Mouse (Mus musculus) cerebellum, adult 2 months (tissue): ENCODE measurements around the gene Inf2. TPM values are rescaled to one million over a fixed set of nuclear protein-coding genes. Genes with fewer than 3 reads are reported as not detected.

ENCODE experiments used
- DNase-seq, 2 experiments: peaks; one replicate each; pipeline ENCODE4 v3.0.0; 2021
- H3K27ac ChIP-seq: fragments of 200-500 bp; 2 replicates; pipeline ENCODE4 v1.5.1; 2012; ENCODE audit warnings: low read length, control low read depth, inconsistent platforms; ENCODE audit not compliant: insufficient read depth
- H3K27me3 ChIP-seq: fragments of 200-500 bp; 2 replicates; pipeline ENCODE4 v1.6.1; 2012; ENCODE audit warnings: inconsistent platforms, mild to moderate bottlenecking, low read length, moderate library complexity; ENCODE audit not compliant: control insufficient read depth, insufficient read depth
- H3K4me1 ChIP-seq: fragments of 200-500 bp; 2 replicates; pipeline ENCODE4 v1.6.1; 2011; ENCODE audit warnings: low read length; ENCODE audit not compliant: control insufficient read depth, insufficient read depth
- H3K4me3 ChIP-seq: fragments of 200-500 bp; replicated peaks from 2 replicates; pipeline ENCODE3; 2011; ENCODE audit warnings: mild to moderate bottlenecking, low read depth, low read length, control low read depth; ENCODE audit not compliant: insufficient read depth
- CTCF ChIP-seq: fragments of 200-500 bp; IDR thresholded peaks from 2 replicates; pipeline ENCODE4 v1.5.1; 2011; ENCODE audit warnings: low read depth, mild to moderate bottlenecking, control low read depth, low read length, moderate library complexity, borderline replicate concordance; ENCODE audit not compliant: insufficient read depth
- POLR2A ChIP-seq: fragments of 200-500 bp; IDR thresholded peaks from 2 replicates; pipeline ENCODE4 v1.6.1; 2011; ENCODE audit warnings: low read length, control low read depth, borderline replicate concordance; ENCODE audit not compliant: insufficient read depth
- WGBS: fragments of 180-500 bp; shearing (Covaris S2); methylation state at CpG from one replicate; pipeline ENCODE4 v1.1.7; 2018; 5-methylcytosine and 5-hydroxymethylcytosine counted together
- polyA plus RNA-seq: library from polyadenylated mRNA; depleted of rRNA; stranded (reverse); fragments of >200 nt; gene quantifications from 2 replicates; pipeline ENCODE4 v1.2.3, GENCODE M21; 2012; rRNA removed

The Inf2 gene
- polyA plus RNA-seq, 1 experiment = 41.8 TPM

DNA sequence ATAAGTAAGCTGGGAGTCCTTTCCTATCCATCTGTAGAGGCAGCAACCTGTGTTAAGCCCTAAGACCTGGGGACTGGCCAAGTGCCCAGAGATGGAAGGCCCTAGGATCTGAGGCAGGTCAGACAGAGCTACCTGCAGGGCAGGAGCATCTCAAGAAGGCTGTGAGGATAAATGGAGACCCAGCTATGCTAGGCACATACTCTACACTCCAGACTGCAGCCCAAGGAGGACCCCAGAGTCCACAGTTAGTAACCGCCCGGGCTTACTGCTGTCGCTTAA is 72.7 kb downstream of the Inf2 start:
- 84% methylated on average over 3 of the region's 3 CpGs for WGBS
- Histone ChIP-seq H3K4me1 (peaks cover 39% of the 10 kb centered on the region), H3K27me3 (no peaks in the 10 kb centered on the region), H3K27ac (no peak overlapping the region), H3K4me3 (no peak overlapping the region)
- TF ChIP-seq POLR2A = no peak
- TF ChIP-seq CTCF = no peak
- DNase-seq = no peak

DNA sequence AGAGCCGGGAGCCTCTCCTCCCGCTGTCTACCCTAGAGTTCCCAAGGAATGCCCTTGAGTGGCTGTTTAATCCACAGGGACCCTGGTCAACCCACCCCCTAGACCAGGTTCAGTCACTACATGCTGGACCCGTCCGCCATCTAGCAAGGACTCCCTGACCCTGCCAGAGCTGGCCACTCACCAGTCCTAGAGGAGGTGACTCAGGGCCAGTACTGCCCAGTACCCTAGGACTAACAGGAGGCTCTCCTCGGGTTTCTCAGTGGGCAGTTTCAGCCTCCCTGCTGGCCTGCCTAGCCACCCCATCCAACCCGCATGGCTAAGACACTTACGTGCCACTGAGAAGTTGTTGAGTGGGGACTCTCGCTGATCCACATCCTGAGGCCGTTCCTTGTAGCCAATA is 73.3 kb downstream of the Inf2 start:
- WGBS = 65% methylated on average over 9 of the region's 9 CpGs
- no peak overlapping the region for H3K27ac ChIP-seq

DNA sequence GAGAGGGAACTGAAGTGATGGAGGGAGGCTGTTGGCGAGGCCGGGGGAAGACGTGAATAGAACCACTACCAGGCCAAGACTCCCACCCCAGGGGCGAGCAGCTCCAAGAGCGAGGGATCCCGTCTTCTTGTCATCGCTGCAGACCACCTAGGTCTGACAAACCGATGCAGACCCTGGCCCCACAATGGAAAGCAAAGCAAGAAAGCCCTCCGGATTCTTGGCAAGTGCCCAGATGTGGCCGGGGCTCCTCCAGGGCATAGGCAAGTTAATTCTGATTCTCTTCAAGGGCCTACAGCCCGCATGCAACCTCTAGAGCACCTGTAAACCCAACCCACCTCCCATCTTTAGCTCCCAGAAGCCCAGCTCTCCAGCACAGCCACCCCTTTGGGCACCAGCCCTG is 74.7 kb downstream of the Inf2 start:
- no peaks in the 10 kb centered on the region for H3K27me3 ChIP-seq
- no peak overlapping the region for H3K27ac ChIP-seq
- H3K4me3 ChIP-seq = no peak overlapping the region
- DNase-seq = no peak
- peaks cover 48% of the 10 kb centered on the region for H3K4me1 ChIP-seq
- no peak for TF ChIP-seq CTCF
- no peak for TF ChIP-seq POLR2A
- WGBS = 64% methylated on average over 11 of the region's 11 CpGs

More for the DNA sequence above, 73.3 kb downstream of the Inf2 start:
- TF ChIP-seq CTCF = no peak
- no peak for TF ChIP-seq POLR2A
- H3K4me3 ChIP-seq = no peak overlapping the region
- H3K4me1 ChIP-seq = peaks cover 43% of the 10 kb centered on the region
- no peak for DNase-seq
- no peaks in the 10 kb centered on the region for H3K27me3 ChIP-seq

DNA sequence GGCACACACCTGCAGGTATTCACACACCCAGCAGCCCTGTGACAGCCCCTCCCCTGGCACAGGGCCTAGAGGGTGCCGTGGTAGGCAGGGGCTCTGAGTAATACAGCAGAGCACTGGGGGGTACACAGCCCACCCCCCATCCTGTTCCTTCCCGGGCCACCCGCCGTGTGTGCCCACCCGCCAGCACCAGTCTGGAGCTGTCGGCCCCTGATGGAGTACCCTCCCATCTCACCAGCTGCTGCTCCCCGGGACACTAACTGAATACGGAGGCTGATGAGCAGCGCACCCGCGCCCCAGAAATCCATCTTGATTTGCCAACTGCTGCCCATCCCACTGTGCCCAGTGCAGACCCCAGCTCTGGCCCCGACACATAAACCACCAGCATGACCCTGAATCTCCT is 75.1 kb downstream of the Inf2 start:
- Histone ChIP-seq H3K4me1 (peaks cover 45% of the 10 kb centered on the region), H3K27me3 (no peaks in the 10 kb centered on the region), H3K27ac (no peak overlapping the region), H3K4me3 (no peak overlapping the region)
- WGBS = 32% methylated on average over 12 of the region's 12 CpGs
- TF ChIP-seq POLR2A (no peak), CTCF (no peak)
- DNase-seq = no peak

DNA sequence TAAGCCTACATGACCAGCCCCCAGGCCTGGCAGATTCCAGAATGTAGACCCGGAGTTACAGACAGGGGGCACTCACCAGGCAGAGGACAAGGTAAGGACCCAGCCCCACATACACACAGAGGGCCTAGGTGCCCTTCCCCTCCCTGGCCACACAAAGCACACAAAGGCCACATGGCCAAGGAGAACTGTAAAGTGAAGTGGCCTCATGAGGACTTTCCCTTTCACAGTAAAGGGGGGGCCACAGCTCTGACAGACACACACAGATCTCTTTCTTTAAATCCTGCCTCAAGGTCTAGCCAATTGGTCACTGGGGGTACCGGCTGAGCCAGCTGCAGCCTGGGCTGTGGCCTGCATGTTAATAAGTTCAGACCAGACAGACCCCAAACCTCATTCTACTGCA is 75.5 kb downstream of the Inf2 start:
- TF ChIP-seq POLR2A = no peak
- TF ChIP-seq CTCF = no peak
- no peaks in the 10 kb centered on the region for H3K27me3 ChIP-seq
- DNase-seq = no peak
- no peak overlapping the region for H3K4me3 ChIP-seq
- peaks cover 41% of the 10 kb centered on the region for H3K4me1 ChIP-seq
- WGBS = 34% methylated on average over 2 of the region's 2 CpGs
- H3K27ac ChIP-seq = no peak overlapping the region

DNA sequence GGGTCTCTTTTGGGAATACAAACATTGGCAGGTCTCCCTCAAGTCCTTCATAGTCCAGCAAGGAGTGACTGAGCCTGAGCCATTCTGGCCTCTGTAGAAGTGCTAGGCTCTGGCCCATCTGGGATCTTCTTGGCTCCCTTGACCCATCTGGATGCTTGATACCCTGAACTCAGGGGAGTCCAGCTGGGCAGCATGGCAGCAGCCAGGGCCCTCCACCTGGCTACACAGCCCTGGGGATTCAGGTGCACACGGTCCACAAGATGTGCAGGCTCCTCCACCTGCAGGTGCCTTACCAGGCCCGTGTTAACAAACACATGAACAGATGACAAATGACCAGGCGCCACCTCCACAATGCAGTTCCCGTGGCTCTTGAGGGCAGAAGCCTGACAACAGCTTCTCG is 76.1 kb downstream of the Inf2 start:
- Histone ChIP-seq H3K27ac (no peak overlapping the region), H3K4me3 (no peak overlapping the region), H3K27me3 (no peaks in the 10 kb centered on the region), H3K4me1 (peaks cover 41% of the 10 kb centered on the region)
- WGBS = 14% methylated on average over 5 of the region's 5 CpGs
- TF ChIP-seq CTCF (no peak), POLR2A (no peak)
- DNase-seq = no peak

Other genes starting within 250 kb of the Inf2 start
- gene A530016L24Rik, start 99.3 kb upstream of the Inf2 start, polyA plus RNA-seq = 0.08 TPM in 1 of 2 replicates, not detected in the other
- 51.7 and 71.0 TPM in 2 replicates for gene Tmem179, start 72.0 kb upstream of the Inf2 start, polyA plus RNA-seq
- 69.3 and 72.0 TPM in 2 replicates for gene Adssl1, start 31.3 kb downstream of the Inf2 start, polyA plus RNA-seq
- gene Siva1, start 55.9 kb downstream of the Inf2 start, polyA plus RNA-seq = 33.6 and 34.6 TPM in 2 replicates
- 163 and 177 TPM in 2 replicates for gene Akt1, start 86.1 kb downstream of the Inf2 start, polyA plus RNA-seq
- gene Zbtb42, start 90.0 kb downstream of the Inf2 start, polyA plus RNA-seq = 1.5 and 1.8 TPM in 2 replicates
- 102 and 107 TPM in 2 replicates for gene Cep170b, start 131.7 kb downstream of the Inf2 start, polyA plus RNA-seq
- 6.7 and 7.8 TPM in 2 replicates for gene Pld4, start 171.9 kb downstream of the Inf2 start, polyA plus RNA-seq
- gene Ahnak2, start 213.9 kb downstream of the Inf2 start, polyA plus RNA-seq = 11.0 and 14.7 TPM in 2 replicates
- 6.5 and 7.6 TPM in 2 replicates for gene Clba1, start 220.2 kb downstream of the Inf2 start, polyA plus RNA-seq
- 9.3 and 9.8 TPM in 2 replicates for gene Cdca4, start 240.6 kb downstream of the Inf2 start, polyA plus RNA-seq